In genomic region chr19:43306756-43307155, GRCm38 (mm10) we compare ENCODE assay signal across 12 mouse cellular contexts.
DNase-seq lines count a peak whose midpoint lies in the region; ATAC-seq and TF ChIP-seq lines count a peak whose summit lies in the region.
"Had no signal": no experiment of that assay in that cellular context is flagged by ENCODE, and none has a peak within 500 bp of the region (broad histone marks: within the 10 kb centered on the region; RNA-seq: fewer than 3 reads in every experiment).

No protein-coding gene starts in this region.

- DNase-seq in CD4-positive, CD25-positive, alpha-beta regulatory T cell, adult 2 months (ENCODE audit: low read depth, low spot score) = peak; percentile 2
- DNase-seq in layer of hippocampus, adult 2 months (ENCODE audit: low spot score in 2 of 2) = no peak
- DNase-seq in layer of hippocampus, postnatal 14 days (ENCODE audit: low spot score in 2 of 2) = no peak
- DNase-seq in MEL (ENCODE audit: low read depth, low spot score) (peak; percentile 58), adipocyte (ENCODE audit: low spot score) (no peak)
- DNase-seq in mesoderm, embryonic 11.5 days (ENCODE audit: low read depth, low spot score) = peak; percentile 5
- DNase-seq: adrenal gland, postnatal 36 days; heart, adult 18-20 months had no signal

- no peaks in the 10 kb centered on the region for H3K27me3 ChIP-seq in MEL (ENCODE audit: control insufficient read depth in 1 of 2, insufficient read depth in 2 of 2, low read length in 2 of 2)
- no peaks in the 10 kb centered on the region for H3K27me3 ChIP-seq in kidney, embryonic 16.5 days (ENCODE audit: insufficient read depth, low read length)
- H3K27me3 ChIP-seq: limb, embryonic 15.5 days had no signal

- no peaks in the 10 kb centered on the region for H3K4me1 ChIP-seq in MEL (ENCODE audit: control insufficient read depth in 1 of 2, insufficient read depth in 2 of 2, low read length in 2 of 2)
- H3K4me1 ChIP-seq in kidney, embryonic 16.5 days (ENCODE audit: insufficient read depth, low read length) = no peaks in the 10 kb centered on the region
- H3K4me1 ChIP-seq: limb, embryonic 15.5 days had no signal

- TF ChIP-seq RAD21 in MEL (IDR thresholded peaks at IDR 0.05; ENCODE audit: low read depth, low read length) = peak; percentile 78

- no peak for ATAC-seq in CD4-positive, CD25-positive, alpha-beta regulatory T cell, adult 4 months
- ATAC-seq in kidney, embryonic 16.5 days (ENCODE audit: low FRiP score, low TSS enrichment) = no peak

- H3K36me3 ChIP-seq in MEL (ENCODE audit: control insufficient read depth in 1 of 2, insufficient read depth in 2 of 2, low read length in 2 of 2) = no peaks in the 10 kb centered on the region
- H3K36me3 ChIP-seq in kidney, embryonic 16.5 days (ENCODE audit: insufficient read depth, low read length) = no peaks in the 10 kb centered on the region
- H3K36me3 ChIP-seq: limb, embryonic 15.5 days had no signal

- no peak for TF ChIP-seq POLR2A in MEL (IDR thresholded peaks at IDR 0.05; ENCODE audit: control insufficient read depth in 1 of 2, insufficient read depth in 1 of 2, low read depth in 1 of 2, low read length in 2 of 2, poor library complexity in 1 of 2)

- no peaks in the 10 kb centered on the region for H3K79me2 ChIP-seq in MEL (ENCODE audit: control insufficient read depth, insufficient read depth, low read length, poor library complexity)

- no peak overlapping the region for H3K9ac ChIP-seq in MEL (ENCODE audit: control insufficient read depth, low read depth, low read length, poor library complexity, severe bottlenecking)
- no peak overlapping the region for H3K9ac ChIP-seq in kidney, embryonic 16.5 days (replicated peaks; ENCODE audit: low read length)
- H3K9ac ChIP-seq: limb, embryonic 15.5 days had no signal

- no peaks in the 10 kb centered on the region for H3K9me3 ChIP-seq in MEL (replicated peaks; ENCODE audit: insufficient read depth, low read length)
- H3K9me3 ChIP-seq in kidney, embryonic 16.5 days (ENCODE audit: low read length) = 0 out of 2 replicates have a peak, but pooled peaks cover 4% of the 10 kb centered on the region
- H3K9me3 ChIP-seq: limb, embryonic 15.5 days had no signal

- no peak overlapping the region for H3K4me3 ChIP-seq in layer of hippocampus, adult 2 months
- no peak overlapping the region for H3K4me3 ChIP-seq in MEL (ENCODE audit: control insufficient read depth in 1 of 2, insufficient read depth in 1 of 2, low read depth in 2 of 2, low read length in 2 of 2)
- H3K4me3 ChIP-seq in kidney, embryonic 16.5 days (ENCODE audit: low read length) = no peak overlapping the region
- H3K4me3 ChIP-seq: limb, embryonic 15.5 days had no signal

- H3K4me2 ChIP-seq in kidney, embryonic 16.5 days (replicated peaks; ENCODE audit: low read depth, low read length) = no peak overlapping the region
- H3K4me2 ChIP-seq: limb, embryonic 15.5 days had no signal

- no peak overlapping the region for H3K27ac ChIP-seq in layer of hippocampus, adult 2 months
- no peak overlapping the region for H3K27ac ChIP-seq in MEL (ENCODE audit: control insufficient read depth, low read depth, low read length)
- no peak overlapping the region for H3K27ac ChIP-seq in kidney, embryonic 16.5 days (ENCODE audit: low read length)
- H3K27ac ChIP-seq: limb, embryonic 15.5 days; macrophage had no signal

- TF ChIP-seq CTCF in layer of hippocampus, adult 2 months (conservative IDR thresholded peaks at IDR 0.05) = peak; percentile 38
- TF ChIP-seq CTCF in MEL (IDR thresholded peaks at IDR 0.05 in 2 of 3, conservative IDR thresholded peaks at IDR 0.05 in 1 of 3; ENCODE audit: control insufficient read depth in 1 of 3, insufficient read depth in 1 of 3, low read depth in 2 of 3, low read length in 3 of 3, poor library complexity in 1 of 3, severe bottlenecking in 1 of 3) = peak; percentile 39 to 78 (median 68)

- no peak for TF ChIP-seq EP300 in MEL (IDR thresholded peaks at IDR 0.05; ENCODE audit: low read depth in 1 of 2, low read length in 2 of 2)

TF ChIP-seq in MEL, 35 proteins besides CTCF, POLR2A, EP300 and RAD21:
- TF ChIP-seq SMC3 (IDR thresholded peaks at IDR 0.05; ENCODE audit: low read depth, low read length) (peak; percentile 83), MXI1 (IDR thresholded peaks at IDR 0.05; ENCODE audit: low read depth, low read length) (no peak), ZC3H11A (IDR thresholded peaks at IDR 0.05; ENCODE audit: low read depth, low read length) (peak; percentile 64)

Comparison
In these comparisons a context has a peak if more than half of its experiments do, and no peak if none do; other contexts are left out.
1. DNase-seq: peak in CD4-positive, CD25-positive, alpha-beta regulatory T cell, adult 2 months (single experiment), MEL (single experiment) and mesoderm, embryonic 11.5 days (single experiment); none in layer of hippocampus, adult 2 months (0 of 2), layer of hippocampus, postnatal 14 days (0 of 2) and adipocyte (single experiment).